Mouse (Mus musculus) bone marrow macrophage, adult 2 months (primary cell): Measurements from ENCODE around the gene Piwil4.

ENCODE experiments used
- CTCF ChIP-seq: IDR thresholded peaks from 2 replicates; pipeline ENCODE4 v1.5.1; 2012; ENCODE audit warnings: low read depth, mild to moderate bottlenecking, low read length, moderate library complexity
- POLR2A ChIP-seq: IDR thresholded peaks from 2 replicates; pipeline ENCODE4 v1.6.1; 2012; ENCODE audit warnings: mild to moderate bottlenecking, low read depth, low read length, borderline replicate concordance

DNA sequence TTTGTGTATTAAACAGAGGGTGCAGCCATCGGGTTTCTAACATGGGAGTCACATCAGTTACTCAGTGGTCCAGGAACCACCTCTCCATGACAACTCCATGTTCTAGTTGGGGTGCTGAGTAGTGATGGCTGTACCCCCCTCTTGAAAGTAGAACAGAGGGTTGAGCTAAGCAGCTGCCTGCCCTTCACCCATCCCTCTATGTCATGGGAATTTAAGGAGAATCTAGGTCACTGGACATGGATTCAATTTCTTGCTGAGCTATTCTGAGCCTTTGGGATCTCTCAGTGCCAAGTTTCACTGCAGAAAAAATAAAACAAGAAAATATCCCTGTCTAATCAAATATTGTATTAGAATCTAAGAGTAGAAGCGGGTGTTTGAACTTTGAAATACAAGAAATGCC lies 76.9 kb downstream of the Piwil4 start:
- TF ChIP-seq CTCF (no peak), POLR2A (no peak)
